Mouse (Mus musculus) retina, embryonic 14.5 days (tissue): ENCODE results near the gene Mien1.

Source experiments
- DNase-seq: peaks from one replicate; pipeline ENCODE4 v3.0.0-alpha.2; 2015; ENCODE audit warnings: low spot score

Gene Mien1

DNA sequence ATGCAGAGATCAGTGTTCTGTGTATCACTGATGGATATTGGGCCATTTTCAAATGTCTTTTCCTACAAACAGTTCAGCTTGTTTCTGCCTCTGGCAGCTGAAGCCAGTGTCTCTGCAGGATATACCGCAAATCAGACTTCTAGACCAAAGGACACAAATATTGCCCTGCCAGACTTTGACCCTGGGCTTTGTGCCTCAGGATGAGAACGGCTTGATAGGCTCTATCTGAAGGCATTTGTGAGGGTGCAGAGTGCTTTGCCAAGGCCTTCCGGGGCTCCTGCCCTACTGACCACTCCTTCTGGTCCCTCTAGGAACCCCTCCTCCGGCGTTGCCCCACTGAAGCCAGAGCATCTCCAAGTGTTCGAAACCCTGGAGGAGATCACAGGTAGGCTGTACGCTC, 12.2 kb downstream of the Mien1 start:
- no peak for DNase-seq

GRCm38 (mm10) chr11:98418939-98419547, 19.7 kb downstream of the Mien1 start:
- DNase-seq = no peak

DNA sequence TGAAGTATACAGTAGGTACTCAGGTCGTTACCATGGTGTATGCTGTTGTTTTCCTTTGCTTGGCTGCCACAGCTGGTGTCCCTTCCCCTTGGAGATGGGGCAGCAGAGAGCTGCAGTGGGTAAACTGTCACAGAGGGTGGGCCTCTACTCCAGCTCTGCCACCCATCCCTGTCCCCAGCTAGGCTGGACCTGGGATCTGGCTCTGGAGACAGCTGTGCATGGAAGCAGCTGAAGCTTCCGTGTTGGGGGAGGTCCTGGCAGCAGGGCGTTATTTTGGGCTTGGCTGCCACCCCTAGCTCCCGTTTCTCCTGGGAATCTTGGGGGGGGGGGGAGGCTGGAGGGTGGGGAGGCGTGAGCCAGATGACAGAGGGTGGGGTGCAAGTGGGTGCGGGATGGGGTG, 20.5 kb downstream of the Mien1 start:
- DNase-seq = no peak

GRCm38 (mm10) chr11:98417074-98417473, 21.7 kb downstream of the Mien1 start:
- DNase-seq = no peak

DNA sequence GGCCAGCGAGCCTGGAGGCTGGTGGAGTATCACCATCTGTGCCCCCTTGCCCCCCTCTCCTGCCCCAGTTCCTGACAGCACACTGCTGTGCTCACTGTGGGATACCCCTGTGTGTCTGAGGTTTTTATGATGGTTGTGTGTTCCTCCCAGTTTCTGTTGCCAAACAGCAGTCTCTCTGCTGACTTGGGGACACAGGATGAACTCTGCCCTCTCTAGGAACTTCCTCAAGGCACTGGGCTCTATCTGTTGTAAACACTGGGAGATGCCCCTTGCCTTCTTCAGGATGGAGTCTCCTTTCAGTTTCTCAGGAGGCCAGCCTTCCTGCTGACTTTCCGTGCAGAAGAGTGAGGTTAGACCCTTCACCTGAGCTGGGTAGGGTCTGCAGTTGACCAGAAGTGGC, 24.6 kb downstream of the Mien1 start:
- peak; percentile 10 for DNase-seq

DNA sequence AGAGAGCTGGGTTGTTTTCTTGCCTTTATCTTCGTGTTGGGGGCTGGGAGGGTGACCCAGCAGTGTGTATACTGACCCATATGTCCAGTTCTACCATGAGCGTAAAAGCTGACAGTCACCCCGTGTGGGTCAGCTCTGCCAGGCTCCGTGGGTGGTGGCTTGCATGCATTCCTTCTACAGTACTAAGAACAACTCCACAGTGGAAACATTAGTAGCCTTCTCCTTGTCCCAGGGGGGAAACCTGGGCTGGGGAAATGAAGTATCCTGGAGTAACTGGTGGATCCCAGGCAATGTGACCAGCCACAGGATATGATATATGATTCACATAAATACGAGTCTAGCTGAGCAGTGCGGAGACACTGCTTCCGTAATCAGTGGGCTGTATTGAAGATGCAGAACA, 25.1 kb downstream of the Mien1 start:
- DNase-seq = peak; percentile 13

DNA sequence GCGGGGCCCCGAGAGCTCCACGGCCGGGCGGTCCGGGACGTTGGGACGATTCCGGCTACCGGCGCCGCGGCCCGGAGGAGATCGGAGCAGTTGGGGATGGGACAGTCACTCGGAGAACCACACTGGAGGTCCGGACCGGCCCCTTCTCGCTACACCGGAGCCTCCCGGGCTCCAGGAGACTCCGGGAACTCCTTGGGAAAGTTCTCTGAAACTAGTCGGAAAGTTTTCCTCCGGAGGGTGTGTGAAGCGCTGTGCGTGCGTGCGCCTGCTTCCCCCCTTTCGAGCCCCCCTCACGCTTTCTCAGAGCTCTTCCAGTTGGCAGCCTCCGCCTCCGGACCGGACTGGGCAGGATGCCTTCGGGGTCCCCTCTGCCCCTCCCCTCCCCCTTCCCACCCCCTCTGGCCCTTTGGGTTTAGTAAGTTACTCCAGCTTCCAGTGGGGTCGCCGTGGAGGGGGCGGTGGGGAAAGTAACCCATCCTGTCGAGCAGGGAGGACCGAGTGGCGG, 25.9 kb downstream of the Mien1 start:
- peak; percentile 48 for DNase-seq

DNA sequence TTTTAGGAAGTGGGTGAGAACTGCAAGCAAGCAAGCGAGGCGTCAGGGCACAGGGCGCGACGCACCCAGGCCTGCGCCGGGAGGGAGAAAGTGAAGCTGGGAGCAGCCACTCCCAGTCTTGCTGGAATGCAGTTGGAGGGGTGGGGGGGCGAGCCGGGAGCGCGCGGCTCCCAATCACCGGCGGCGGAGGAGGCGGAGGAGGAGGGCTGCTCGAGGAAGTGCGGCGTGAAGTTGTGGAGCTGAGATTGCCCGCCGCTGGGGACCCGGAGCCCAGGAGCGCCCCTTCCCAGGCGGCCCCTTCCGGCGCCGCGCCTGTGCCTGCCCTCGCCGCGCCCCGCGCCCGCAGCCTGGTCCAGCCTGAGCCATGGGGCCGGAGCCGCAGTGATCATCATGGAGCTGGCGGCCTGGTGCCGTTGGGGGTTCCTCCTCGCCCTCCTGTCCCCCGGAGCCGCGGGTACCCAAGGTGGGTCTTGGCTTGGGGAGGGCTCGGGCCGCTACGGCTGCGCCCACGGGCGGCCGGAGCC, 26.5 kb downstream of the Mien1 start, which contains the start of gene Erbb2:
TSS of gene Erbb2 (plus strand) at position 198 of the 524 bp plus-strand sequence.
- peak; percentile 74 for DNase-seq

GRCm38 (mm10) chr11:98409341-98409822, 29.4 kb downstream of the Mien1 start:
- DNase-seq = peak; percentile 49

GRCm38 (mm10) chr11:98408872-98409271, 29.9 kb downstream of the Mien1 start:
- DNase-seq = no peak

DNA sequence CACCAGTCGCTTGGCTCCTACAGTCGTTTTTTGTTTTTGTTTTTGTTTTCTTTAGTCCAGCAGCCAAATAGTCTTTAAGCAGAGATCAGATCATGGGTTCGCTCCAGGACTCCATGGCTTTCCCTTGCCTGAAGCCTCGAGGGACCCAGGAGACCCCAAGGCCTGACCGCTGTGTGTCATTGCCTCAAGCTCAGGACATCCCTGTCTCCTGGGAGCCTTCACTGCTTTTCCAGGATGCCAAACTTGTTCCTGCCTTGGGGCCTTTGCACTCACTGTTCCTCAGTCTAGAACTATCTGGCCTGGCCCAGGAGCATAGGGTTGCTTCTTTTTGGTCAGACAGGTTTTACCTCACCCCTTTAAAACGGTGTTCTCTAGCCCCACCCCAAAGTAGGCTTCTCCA, 32.2 kb downstream of the Mien1 start:
- no peak for DNase-seq

DNA sequence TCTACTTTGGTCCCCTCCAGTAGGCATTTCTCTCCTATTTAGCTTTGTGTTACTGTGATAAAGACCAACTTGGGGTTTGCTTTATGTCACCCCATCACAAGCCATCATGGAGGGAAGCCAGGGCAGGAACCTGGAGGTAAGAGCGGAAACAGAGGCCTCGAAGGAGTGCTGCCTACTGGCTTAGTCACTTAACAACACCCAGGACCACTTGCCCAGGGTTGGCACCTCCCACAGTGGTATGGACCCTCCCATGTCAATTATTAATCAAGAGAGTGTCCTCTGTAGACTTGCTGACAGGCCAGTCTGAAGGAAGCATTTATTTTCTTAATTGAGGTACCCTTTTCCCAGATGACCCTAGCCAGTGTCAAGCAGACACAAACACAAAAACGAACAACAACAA, 38.0 kb downstream of the Mien1 start:
- no peak for DNase-seq

DNA sequence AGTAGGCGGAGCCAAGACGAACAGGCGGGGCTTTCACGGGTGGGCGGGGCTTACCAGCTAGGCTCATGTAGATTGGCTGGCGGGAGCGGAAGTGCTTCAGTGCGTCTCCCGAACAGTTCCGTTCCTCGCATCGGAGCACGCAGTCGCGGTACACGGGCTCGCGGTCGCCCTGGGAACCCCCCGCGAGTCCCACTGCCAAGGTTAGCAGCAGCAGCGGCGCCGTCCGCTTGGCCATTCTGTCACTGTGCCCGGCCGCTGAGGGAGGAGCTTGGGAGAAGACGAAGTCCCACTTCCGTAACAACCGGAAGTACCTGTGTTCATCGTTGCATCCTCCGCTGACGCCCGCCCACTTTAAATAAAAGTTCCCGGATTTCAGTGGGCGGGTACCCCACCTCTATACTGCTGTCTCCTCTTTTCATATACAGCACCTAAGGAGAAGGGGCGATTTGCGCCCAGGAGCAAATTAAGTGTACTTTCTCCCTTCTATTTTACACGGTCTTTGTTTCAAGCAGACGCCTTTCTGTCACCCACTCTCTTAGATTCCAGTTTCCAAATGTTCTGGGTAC, 38.5 kb downstream of the Mien1 start, which contains the start of gene Pgap3:
TSS of gene Pgap3 (minus strand) at position 330 of the 566 bp plus-strand sequence.
- DNase-seq = peak; percentile 94

DNA sequence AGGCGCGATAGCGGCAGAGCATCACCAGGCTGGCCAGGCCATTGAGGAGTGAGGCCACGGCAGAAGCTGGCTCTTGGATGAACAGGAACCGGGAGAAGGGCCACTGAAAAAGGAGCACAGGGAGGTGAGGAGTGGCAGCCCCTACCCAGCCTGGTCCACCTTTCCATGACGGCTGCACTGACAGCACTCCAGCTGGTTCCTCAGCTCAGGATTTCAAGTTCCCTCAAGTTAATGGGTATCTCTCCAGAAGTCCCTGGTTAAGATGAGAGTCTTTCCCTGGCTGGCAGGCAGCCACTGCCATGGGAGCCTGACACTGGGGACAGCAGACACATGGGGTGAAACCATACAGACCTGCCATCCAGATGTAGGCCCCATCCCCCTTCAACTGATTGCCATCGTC, 40.8 kb downstream of the Mien1 start:
- no peak for DNase-seq

GRCm38 (mm10) chr11:98395041-98395440, 43.8 kb downstream of the Mien1 start:
- no peak for DNase-seq

GRCm38 (mm10) chr11:98394301-98394700, 44.5 kb downstream of the Mien1 start:
- DNase-seq = no peak

DNA sequence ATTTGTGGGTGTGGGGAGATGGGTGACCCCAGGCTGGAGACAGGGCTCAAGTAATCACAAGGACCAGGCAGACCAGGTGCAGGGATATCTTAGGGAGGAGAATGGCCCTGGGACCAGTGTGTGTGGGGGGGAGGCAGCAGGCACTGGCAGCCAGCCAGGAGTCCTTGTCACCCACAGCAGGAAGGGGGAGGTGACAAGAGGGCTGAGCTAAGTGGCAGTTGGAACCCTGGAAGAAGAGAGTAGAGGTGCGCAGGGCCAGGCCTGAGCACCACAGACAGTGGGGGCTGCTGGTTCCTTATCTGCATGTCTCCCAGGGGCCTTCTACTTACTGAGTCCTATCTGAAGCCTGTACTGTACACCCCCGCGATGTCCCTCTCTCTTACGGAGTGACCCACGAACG, 45.5 kb downstream of the Mien1 start:
- DNase-seq = no peak

GRCm38 (mm10) chr11:98392645-98393044, 46.1 kb downstream of the Mien1 start:
- no peak for DNase-seq

GRCm38 (mm10) chr11:98392034-98392433, 46.8 kb downstream of the Mien1 start:
- DNase-seq = no peak

GRCm38 (mm10) chr11:98390141-98390540, 48.6 kb downstream of the Mien1 start:
- DNase-seq = no peak

- DNase-seq = peak; percentile 75
These were observed 49.5 kb downstream of the Mien1 start for GRCm38 (mm10) chr11:98389221-98389780.

- no peak for DNase-seq
These were observed 50.5 kb downstream of the Mien1 start for GRCm38 (mm10) chr11:98388282-98388681.
